8 mouse cellular contexts compared by ENCODE assay signal in the genomic region with DNA sequence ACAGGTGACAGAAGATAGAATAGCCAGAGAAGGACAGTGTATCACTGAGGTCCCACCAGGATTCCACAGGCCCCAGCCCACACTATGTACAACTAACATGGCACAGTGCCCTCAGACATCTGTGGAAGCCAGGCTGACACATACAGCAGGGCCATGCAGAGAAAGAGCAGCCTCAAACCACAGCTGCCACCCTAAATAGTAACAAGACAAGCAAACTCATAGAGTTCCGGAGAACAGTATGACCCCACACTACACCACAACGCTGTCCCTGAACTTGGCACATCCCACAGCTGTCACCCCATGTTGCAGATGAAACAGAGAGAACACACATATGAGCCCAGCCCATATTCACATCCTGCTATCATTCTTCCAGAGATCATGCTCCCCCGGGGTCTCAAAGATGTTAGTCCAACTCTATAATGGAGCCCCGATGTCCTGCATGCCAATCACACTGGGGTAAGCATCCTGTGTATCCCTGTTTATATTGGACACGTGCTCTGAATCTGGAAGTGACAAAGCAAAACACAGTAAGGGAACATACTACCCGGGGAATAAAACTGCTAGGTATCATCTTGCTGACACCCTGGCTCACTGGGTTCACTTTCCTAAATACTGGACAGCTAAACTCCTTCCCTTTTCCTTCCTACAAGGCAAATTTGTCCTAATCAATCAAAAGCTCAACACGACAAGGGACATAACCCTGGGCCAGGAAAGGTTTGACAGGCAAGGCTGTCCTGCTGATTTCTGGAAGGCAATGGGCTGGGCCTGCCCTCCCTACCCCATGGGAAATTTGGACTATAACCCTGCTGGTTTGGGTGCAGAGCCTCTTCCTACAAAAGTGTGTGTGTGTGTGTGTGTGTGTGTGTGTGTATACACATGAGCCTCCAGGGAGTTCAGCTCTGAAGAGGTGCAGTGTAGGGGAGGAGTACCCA. TPM values are rescaled to one million over a fixed set of nuclear protein-coding genes. Genes with fewer than 3 reads are reported as not detected.
A peak's percentile ranks its signal among the peaks of the same experiment; 100 is the strongest.
DNase-seq lines count a peak whose midpoint lies in the region; ATAC-seq and TF ChIP-seq lines count a peak whose summit lies in the region.

No protein-coding gene starts in this region.

- peak overlapping the region; percentile 72 for H3K4me2 ChIP-seq in intestine, embryonic 16.5 days (ENCODE audit: low read depth, low read length)
- H3K4me2 ChIP-seq in neural tube, embryonic 15.5 days, result peak overlapping the region; percentile 87

- intact Hi-C loops in gastrocnemius, adult 2 months (cut with DNase I), result loop anchor here (10.0 kb wide), 1 partner anchor 512 kb away; a partner anchor contains a TSS

- DNase-seq in gastrocnemius, adult 2 months, result no peak
- DNase-seq in gastrocnemius, adult 8-10 months (ENCODE audit: low spot score in 2 of 2), result no peak
- DNase-seq in thymus, adult 2 months, result no peak
- no peak for DNase-seq in thymus, postnatal 10 days (ENCODE audit: low spot score in 2 of 2)
- no peak for DNase-seq in urinary bladder, postnatal 36 days (ENCODE audit: low spot score in 2 of 2)
- no peak for DNase-seq in layer of hippocampus, adult 8-10 months (ENCODE audit: low spot score in 2 of 2)

- H3K36me3 ChIP-seq in thymus, adult 2 months (ENCODE audit: control insufficient read depth, insufficient read depth, low read length), result peaks cover 14% of the 10 kb centered on the region
- H3K36me3 ChIP-seq in intestine, embryonic 16.5 days (ENCODE audit: control insufficient read depth, insufficient read depth, low read length), result peaks cover 9% of the 10 kb centered on the region
- H3K36me3 ChIP-seq in neural tube, embryonic 15.5 days, result peaks cover 22% of the 10 kb centered on the region

- H3K27me3 ChIP-seq in thymus, adult 2 months (ENCODE audit: control insufficient read depth, insufficient read depth, low read length), result no peaks in the 10 kb centered on the region
- H3K27me3 ChIP-seq in intestine, embryonic 16.5 days (replicated peaks; ENCODE audit: control insufficient read depth, insufficient read depth, low read length), result no peaks in the 10 kb centered on the region
- no peaks in the 10 kb centered on the region for H3K27me3 ChIP-seq in neural tube, embryonic 15.5 days (replicated peaks)

- no peak for ATAC-seq in intestine, embryonic 16.5 days
- no peak for ATAC-seq in neural tube, embryonic 15.5 days (ENCODE audit: low FRiP score)

- no peak for TF ChIP-seq CTCF in gastrocnemius, adult 2 months (IDR thresholded peaks at IDR 0.05)
- no peak for TF ChIP-seq CTCF in thymus, adult 2 months (IDR thresholded peaks at IDR 0.05; ENCODE audit: borderline replicate concordance, control insufficient read depth, extremely low read depth, insufficient read depth, low read length, poor library complexity)

- H3K9me3 ChIP-seq in intestine, embryonic 16.5 days (ENCODE audit: control insufficient read depth, low read length), result no peaks in the 10 kb centered on the region
- no peaks in the 10 kb centered on the region for H3K9me3 ChIP-seq in neural tube, embryonic 15.5 days (replicated peaks)

- H3K4me3 ChIP-seq in gastrocnemius, adult 2 months, result peak overlapping the region; percentile 98
- H3K4me3 ChIP-seq in thymus, adult 2 months (ENCODE audit: control insufficient read depth, insufficient read depth, low read length), result peak overlapping the region; percentile 80
- H3K4me3 ChIP-seq in intestine, embryonic 16.5 days (ENCODE audit: low read length), result peak overlapping the region; percentile 70
- H3K4me3 ChIP-seq in neural tube, embryonic 15.5 days (replicated peaks), result peak overlapping the region; percentile 80

- no peak for TF ChIP-seq POLR2A in thymus, adult 2 months (IDR thresholded peaks at IDR 0.05; ENCODE audit: control insufficient read depth, extremely low read depth, insufficient read depth, low read length, poor library complexity)

- 53% methylated on average over 7 of the region's 7 CpGs for WGBS in thymus, adult 2 months
- 72% methylated on average over 7 of the region's 7 CpGs for WGBS in intestine, embryonic 16.5 days
- 75% methylated on average over 7 of the region's 7 CpGs for WGBS in neural tube, embryonic 15.5 days

- peak overlapping the region; percentile 82 for H3K9ac ChIP-seq in intestine, embryonic 16.5 days (ENCODE audit: low read depth, low read length)
- peak overlapping the region; percentile 94 for H3K9ac ChIP-seq in neural tube, embryonic 15.5 days (replicated peaks)

- H3K27ac ChIP-seq in gastrocnemius, adult 2 months, result peak overlapping the region; percentile 98
- no peak overlapping the region for H3K27ac ChIP-seq in thymus, adult 2 months (ENCODE audit: control insufficient read depth, insufficient read depth, low read length)
- H3K27ac ChIP-seq in intestine, embryonic 16.5 days (ENCODE audit: low read length), result peak overlapping the region; percentile 78
- H3K27ac ChIP-seq in neural tube, embryonic 15.5 days (replicated peaks), result peak overlapping the region; percentile 100

- peaks cover 11% of the 10 kb centered on the region for H3K4me1 ChIP-seq in thymus, adult 2 months (replicated peaks; ENCODE audit: control insufficient read depth, insufficient read depth, low read length)
- peaks cover 23% of the 10 kb centered on the region for H3K4me1 ChIP-seq in intestine, embryonic 16.5 days (ENCODE audit: control insufficient read depth, insufficient read depth, low read length)
- peaks cover 45% of the 10 kb centered on the region for H3K4me1 ChIP-seq in neural tube, embryonic 15.5 days

RNA-seq across cellular contexts. Expression of a gene that starts 1.7 kb away (rescaled TPM):
- 100 to 1,000 TPM; 223 to 241 TPM for total RNA-seq in gastrocnemius, adult 2 months (2021)
- total RNA-seq in gastrocnemius, adult 8-10 months (2022), result 100 to 1,000 TPM; 241 to 265 (median 251) TPM
- 565 and 568 TPM in 2 replicates for polyA plus RNA-seq in thymus, adult 2 months (2012; rRNA removed)
- polyA plus RNA-seq in intestine, embryonic 16.5 days (2015; fragmentation: Nextera tagmentation; extraction: Ambion mirVana), result 181 and 223 TPM in 2 replicates
- polyA plus RNA-seq in neural tube, embryonic 15.5 days (2015; fragmentation: Nextera tagmentation; extraction: Ambion mirVana), result 426 and 445 TPM in 2 replicates
- total RNA-seq in layer of hippocampus, adult 8-10 months (2022), result 100 to 1,000 TPM; 255 to 270 (median 268) TPM

RNA-seq across cellular contexts. Expression of a gene that starts 54.9 kb away (rescaled TPM):
- 1 to 10 TPM; 1.4 to 5.4 TPM for total RNA-seq in gastrocnemius, adult 2 months (2021)
- 1 to 10 TPM in 2 of 4 experiments, under 1 TPM in 2; 0.67 to 1.1 (median 0.88) TPM for total RNA-seq in gastrocnemius, adult 8-10 months (2022)
- polyA plus RNA-seq in thymus, adult 2 months (2012; rRNA removed), result 8.0 and 10.5 TPM in 2 replicates
- polyA plus RNA-seq in intestine, embryonic 16.5 days (2015; fragmentation: Nextera tagmentation; extraction: Ambion mirVana), result 35.1 and 37.0 TPM in 2 replicates
- polyA plus RNA-seq in neural tube, embryonic 15.5 days (2015; fragmentation: Nextera tagmentation; extraction: Ambion mirVana), result 2.8 and 6.7 TPM in 2 replicates
- total RNA-seq in layer of hippocampus, adult 8-10 months (2022), result not detected
